Mouse (Mus musculus) heart, embryonic 13.5 days (tissue): ENCODE data around the gene Atmin. TPM values are rescaled to one million over a fixed set of nuclear protein-coding genes. Genes with fewer than 3 reads are reported as not detected.

Experiments used
- ATAC-seq: fragments of 200-750 bp; cut with Nextera tagmentation; 2 replicates; pipeline ENCODE4 v1.8.0; 2017; ENCODE audit warnings: moderate TSS enrichment; ENCODE audit not compliant: insufficient number of reproducible peaks, low FRiP score, low TSS enrichment; ENCODE audit errors: extremely low read depth
- H3K27ac ChIP-seq: fragments of 300-500 bp; sonication (generic); replicated peaks from 2 replicates; pipeline ENCODE4 v1.5.1; 2015; ENCODE audit warnings: moderate library complexity, mild to moderate bottlenecking, inconsistent platforms
- H3K27me3 ChIP-seq: fragments of 300-500 bp; sonication (generic); replicated peaks from 2 replicates; pipeline ENCODE4 v1.6.1; 2015; ENCODE audit warnings: mild to moderate bottlenecking, inconsistent platforms
- H3K36me3 ChIP-seq: fragments of 300-500 bp; sonication (generic); 2 replicates; pipeline ENCODE4 v1.6.1; 2015; ENCODE audit warnings: mild to moderate bottlenecking, inconsistent platforms
- H3K4me1 ChIP-seq: fragments of 300-500 bp; sonication (generic); 2 replicates; pipeline ENCODE4 v1.6.1; 2015; ENCODE audit warnings: inconsistent platforms
- H3K4me2 ChIP-seq: fragments of 300-500 bp; sonication (generic); 2 replicates; pipeline ENCODE4 v1.6.1; 2015; ENCODE audit warnings: inconsistent platforms, mild to moderate bottlenecking, moderate library complexity
- H3K4me3 ChIP-seq: fragments of 300-500 bp; sonication (generic); 2 replicates; pipeline ENCODE4 v1.5.1; 2015; ENCODE audit warnings: moderate library complexity, mild to moderate bottlenecking, inconsistent platforms
- H3K9ac ChIP-seq: fragments of 300-500 bp; sonication (generic); 2 replicates; pipeline ENCODE4 v1.6.1; 2015; ENCODE audit warnings: inconsistent platforms, mild to moderate bottlenecking, moderate library complexity
- H3K9me3 ChIP-seq: fragments of 300-500 bp; sonication (generic); 2 replicates; pipeline ENCODE4 v1.6.1; 2016; ENCODE audit warnings: inconsistent platforms
- WGBS: fragments of 180-500 bp; shearing (Covaris S2); methylation state at CpG from one replicate; pipeline ENCODE4 v1.1.7; 2015; ENCODE audit warnings: mixed read lengths; 5-methylcytosine and 5-hydroxymethylcytosine counted together
- polyA plus RNA-seq: library from polyadenylated mRNA; unstranded; fragments of >200 nt; fragmentation: Nextera tagmentation; extraction: Ambion mirVana; gene quantifications from 2 replicates; pipeline ENCODE4 v1.2.1, GENCODE M21; 2015

Gene Atmin
- 8.0 and 8.8 TPM in 2 replicates for polyA plus RNA-seq

- H3K4me3 ChIP-seq: peak within 1 kb of the TSS; percentile 98
- peak within 1 kb of the TSS; percentile 88 for H3K9ac ChIP-seq
- peak within 1 kb of the TSS; percentile 25 for H3K27ac ChIP-seq
- H3K27me3 ChIP-seq: no peaks in the 10 kb centered on the region
- peaks cover 21% of the 10 kb centered on the region for H3K36me3 ChIP-seq
- peak; percentile 75; the same call in 1 of the 2 replicates for ATAC-seq
- WGBS: 0% methylated on average over 35 of the region's 46 CpGs
- H3K9me3 ChIP-seq: no peaks in the 10 kb centered on the region
- peaks cover 49% of the 10 kb centered on the region for H3K4me1 ChIP-seq
- H3K4me2 ChIP-seq: peak within 1 kb of the TSS; percentile 96
Observed at GRCm38 (mm10) chr8:116943161-116943554, at the start of gene Atmin. Gene Atmin (plus strand): TSS chr8:116943393.

DNA sequence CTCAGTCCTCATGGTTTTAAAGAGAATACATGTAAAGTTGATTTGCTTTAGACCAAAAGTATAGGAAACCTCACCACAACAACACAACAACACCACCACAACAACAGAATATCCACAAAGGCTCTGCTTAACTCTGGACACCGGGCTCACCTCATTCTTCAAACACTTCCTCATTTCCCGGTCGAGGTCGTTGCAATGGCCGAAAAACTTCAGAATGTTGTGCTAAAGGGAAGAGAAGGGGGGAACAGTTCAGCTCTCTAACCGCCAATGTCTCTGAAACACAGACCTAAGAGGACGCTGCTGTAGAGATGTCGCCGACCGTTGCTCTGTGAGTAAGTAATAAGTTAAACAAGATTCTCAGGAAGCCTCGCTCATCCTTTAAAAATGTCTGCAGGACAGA is 49.3 kb upstream of the Atmin start:
- Histone ChIP-seq H3K36me3 (peaks cover 46% of the 10 kb centered on the region), H3K4me1 (no peaks in the 10 kb centered on the region), H3K27me3 (no peaks in the 10 kb centered on the region), H3K27ac (no peak overlapping the region), H3K9me3 (peaks cover 7% of the 10 kb centered on the region; the same call in 1 of the 2 replicates), H3K9ac (no peak overlapping the region), H3K4me2 (no peak overlapping the region), H3K4me3 (no peak overlapping the region)
- ATAC-seq: no peak
- WGBS: 81% methylated on average over 11 of the region's 11 CpGs

DNA sequence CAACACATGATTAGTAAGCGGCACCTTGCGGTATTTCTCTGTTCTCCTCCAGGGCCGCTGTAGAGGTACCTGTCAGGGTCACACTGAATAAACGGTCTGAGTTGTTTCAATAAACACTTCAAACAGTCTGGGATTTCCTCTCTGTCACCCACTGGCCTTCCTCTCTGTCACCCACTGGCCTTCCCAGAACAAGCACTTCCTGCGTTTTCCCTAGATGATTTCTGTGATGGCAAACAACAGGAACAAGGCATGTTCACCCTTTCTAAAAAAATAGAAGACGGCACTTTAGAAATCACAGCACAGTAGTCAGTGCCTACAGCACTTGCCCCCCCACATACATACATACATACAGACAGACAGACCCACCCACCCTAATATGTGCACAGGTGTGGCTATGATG is 47.7 kb upstream of the Atmin start:
- Histone ChIP-seq H3K4me3 (no peak overlapping the region), H3K9ac (no peak overlapping the region), H3K27me3 (no peaks in the 10 kb centered on the region), H3K9me3 (peaks cover 7% of the 10 kb centered on the region; the same call in 1 of the 2 replicates), H3K4me1 (no peaks in the 10 kb centered on the region), H3K4me2 (no peak overlapping the region), H3K27ac (no peak overlapping the region), H3K36me3 (peaks cover 35% of the 10 kb centered on the region)
- 88% methylated on average over 6 of the region's 6 CpGs for WGBS
- ATAC-seq: no peak

- Histone ChIP-seq H3K27ac (no peak overlapping the region), H3K4me2 (no peak overlapping the region)
Observed at GRCm38 (mm10) chr8:116904736-116905135, 38.5 kb upstream of the Atmin start.

DNA sequence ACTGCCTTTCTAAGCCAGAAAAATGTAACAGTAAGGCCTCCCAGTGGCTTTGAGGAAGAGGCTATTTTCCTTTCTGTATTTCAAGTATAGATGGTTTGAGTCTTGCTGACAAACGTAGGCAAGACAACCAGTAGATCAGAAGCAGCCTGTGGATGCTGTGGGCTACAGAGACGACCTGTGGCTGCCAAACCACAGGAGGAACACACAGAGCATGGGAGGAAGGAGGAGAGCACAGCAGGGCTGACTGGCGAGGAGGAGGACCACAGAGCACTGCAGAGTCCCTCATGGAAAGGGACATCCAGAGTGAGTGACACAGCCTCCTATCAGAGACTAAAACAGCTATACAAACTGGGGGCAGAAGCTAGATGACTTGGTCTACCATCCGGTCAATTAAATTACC is 37.9 kb upstream of the Atmin start:
- no peak overlapping the region for H3K9ac ChIP-seq
- H3K4me3 ChIP-seq: no peak overlapping the region
- H3K4me1 ChIP-seq: peaks cover 8% of the 10 kb centered on the region; the same call in 1 of the 2 replicates
- no peak for ATAC-seq
- H3K4me2 ChIP-seq: no peak overlapping the region
- no peak overlapping the region for H3K27ac ChIP-seq
- H3K27me3 ChIP-seq: no peaks in the 10 kb centered on the region
- H3K36me3 ChIP-seq: peaks cover 63% of the 10 kb centered on the region
- peaks cover 3% of the 10 kb centered on the region; the same call in 1 of the 2 replicates for H3K9me3 ChIP-seq
- 88% methylated on average over 4 of the region's 4 CpGs for WGBS

More at GRCm38 (mm10) chr8:116904736-116905135, 38.5 kb upstream of the Atmin start:
- peaks cover 8% of the 10 kb centered on the region; the same call in 1 of the 2 replicates for H3K4me1 ChIP-seq
- peaks cover 58% of the 10 kb centered on the region for H3K36me3 ChIP-seq
- WGBS: 85% methylated on average over 4 of the region's 4 CpGs
- no peaks in the 10 kb centered on the region for H3K27me3 ChIP-seq
- peaks cover 3% of the 10 kb centered on the region; the same call in 1 of the 2 replicates for H3K9me3 ChIP-seq
- no peak overlapping the region for H3K9ac ChIP-seq
- H3K4me3 ChIP-seq: no peak overlapping the region
- ATAC-seq: no peak

DNA sequence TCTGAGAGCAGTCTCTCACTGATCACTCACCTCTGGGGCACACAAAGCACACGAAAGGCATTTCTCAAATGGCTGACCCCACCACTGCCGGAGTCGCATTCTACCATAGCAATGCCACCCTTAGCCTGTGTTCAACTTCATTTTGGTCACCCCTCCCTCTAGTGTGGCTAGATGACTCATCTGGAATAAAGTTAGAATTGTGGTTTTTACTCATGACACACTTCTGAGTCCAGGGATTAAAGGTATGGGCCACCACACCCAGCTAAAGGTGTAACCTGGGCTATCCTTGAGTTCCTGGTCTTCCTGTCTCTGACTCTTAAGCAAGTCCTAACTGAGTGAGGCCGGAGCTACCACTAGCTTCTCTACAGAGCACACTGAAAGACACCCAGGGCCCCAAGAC is 37.4 kb upstream of the Atmin start:
- H3K4me1 ChIP-seq: peaks cover 8% of the 10 kb centered on the region; the same call in 1 of the 2 replicates
- ATAC-seq: no peak
- H3K27ac ChIP-seq: no peak overlapping the region
- H3K9me3 ChIP-seq: peaks cover 3% of the 10 kb centered on the region; the same call in 1 of the 2 replicates
- peaks cover 69% of the 10 kb centered on the region for H3K36me3 ChIP-seq
- WGBS: 91% methylated on average over 4 of the region's 4 CpGs
- no peak overlapping the region for H3K9ac ChIP-seq
- H3K4me2 ChIP-seq: no peak overlapping the region
- no peak overlapping the region for H3K4me3 ChIP-seq
- H3K27me3 ChIP-seq: no peaks in the 10 kb centered on the region

DNA sequence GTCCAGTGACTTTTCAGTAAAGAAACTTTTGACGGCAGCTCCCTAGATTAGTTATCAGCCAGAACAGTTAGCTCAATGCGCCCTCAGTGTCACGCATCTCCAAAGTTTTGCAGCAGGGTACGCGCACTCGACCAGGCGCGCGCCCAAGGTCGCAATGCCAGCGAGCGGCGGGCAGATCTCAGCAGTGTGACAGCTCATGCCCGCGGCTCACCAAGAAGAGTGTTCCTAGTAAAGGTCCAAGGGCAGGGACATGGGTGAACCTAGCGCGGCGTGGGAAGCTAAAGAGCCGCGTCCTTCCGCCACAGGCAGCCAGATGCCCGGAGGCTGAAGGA is 22.2 kb upstream of the Atmin start:
- ATAC-seq: peak; percentile 33
- no peaks in the 10 kb centered on the region for H3K9me3 ChIP-seq
- peak overlapping the region; percentile 93 for H3K4me3 ChIP-seq
- no peaks in the 10 kb centered on the region for H3K27me3 ChIP-seq
- H3K36me3 ChIP-seq: peaks cover 42% of the 10 kb centered on the region
- H3K27ac ChIP-seq: peak overlapping the region; percentile 92
- under 1% methylated on average over 22 of the region's 22 CpGs for WGBS
- peak overlapping the region; percentile 81 for H3K4me2 ChIP-seq
- H3K4me1 ChIP-seq: peaks cover 19% of the 10 kb centered on the region
- peak overlapping the region; percentile 86 for H3K9ac ChIP-seq

- under 1% methylated on average over 57 of the region's 57 CpGs for WGBS
- peak within 1 kb of the TSS; percentile 92 for H3K27ac ChIP-seq
- no peaks in the 10 kb centered on the region for H3K27me3 ChIP-seq
Observed at GRCm38 (mm10) chr8:116921337-116922059, 21.7 kb upstream of the Atmin start, which contains the start of the genes Cmc2 and Cenpn. Gene Cmc2 (minus strand): TSS chr8:116921455. Gene Cenpn (plus strand): TSS chr8:116921730.

DNA sequence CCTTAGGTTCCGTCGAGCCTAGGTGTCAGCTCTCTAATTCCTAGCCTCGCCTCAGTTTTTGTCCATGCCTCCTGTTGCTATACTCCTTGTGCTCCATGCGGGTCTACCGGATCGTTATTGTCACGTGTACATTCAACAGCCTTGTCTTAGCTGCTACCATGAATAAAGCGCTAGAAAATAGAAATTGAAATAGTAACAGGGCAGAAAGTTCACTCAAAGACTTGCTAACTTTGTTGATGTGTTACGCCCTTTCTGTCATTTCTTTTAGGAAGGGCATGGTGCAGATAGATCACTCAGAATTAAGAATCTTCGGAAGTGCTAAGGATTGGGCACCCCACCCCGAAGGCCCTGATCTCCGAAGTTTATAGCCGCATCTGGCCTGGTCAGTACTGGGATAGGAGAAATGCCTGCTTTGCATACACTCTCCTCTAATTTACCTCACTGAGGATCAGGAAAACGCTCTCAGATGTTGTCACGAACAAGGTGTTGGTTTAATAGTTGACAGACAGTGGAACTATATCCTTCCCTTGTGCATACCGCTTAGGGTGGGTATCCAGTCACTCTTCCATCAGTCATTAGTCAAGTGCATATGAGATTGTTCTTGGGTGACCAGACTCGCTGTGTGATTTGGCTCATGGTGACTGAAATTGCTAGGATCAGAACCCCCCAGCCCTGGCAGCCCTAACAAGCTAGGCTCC is 21.0 kb upstream of the Atmin start:
- H3K27me3 ChIP-seq: no peaks in the 10 kb centered on the region
- peaks cover 42% of the 10 kb centered on the region for H3K36me3 ChIP-seq
- H3K27ac ChIP-seq: peak overlapping the region; percentile 92
- no peaks in the 10 kb centered on the region for H3K9me3 ChIP-seq
- ATAC-seq: no peak
- peak overlapping the region; percentile 93 for H3K4me3 ChIP-seq
- peak overlapping the region; percentile 86 for H3K9ac ChIP-seq
- H3K4me2 ChIP-seq: peak overlapping the region; percentile 81
- H3K4me1 ChIP-seq: peaks cover 19% of the 10 kb centered on the region
- 29% methylated on average over 17 of the region's 17 CpGs for WGBS

More at GRCm38 (mm10) chr8:116921337-116922059, 21.7 kb upstream of the Atmin start, which contains the start of the genes Cmc2 and Cenpn:
- Histone ChIP-seq H3K36me3 (peaks cover 42% of the 10 kb centered on the region), H3K9ac (peak within 1 kb of the TSS; percentile 86), H3K4me3 (peak within 1 kb of the TSS; percentile 93), H3K9me3 (no peaks in the 10 kb centered on the region), H3K4me2 (peak within 1 kb of the TSS; percentile 81), H3K4me1 (peaks cover 19% of the 10 kb centered on the region)
- ATAC-seq: peak; percentile 91

DNA sequence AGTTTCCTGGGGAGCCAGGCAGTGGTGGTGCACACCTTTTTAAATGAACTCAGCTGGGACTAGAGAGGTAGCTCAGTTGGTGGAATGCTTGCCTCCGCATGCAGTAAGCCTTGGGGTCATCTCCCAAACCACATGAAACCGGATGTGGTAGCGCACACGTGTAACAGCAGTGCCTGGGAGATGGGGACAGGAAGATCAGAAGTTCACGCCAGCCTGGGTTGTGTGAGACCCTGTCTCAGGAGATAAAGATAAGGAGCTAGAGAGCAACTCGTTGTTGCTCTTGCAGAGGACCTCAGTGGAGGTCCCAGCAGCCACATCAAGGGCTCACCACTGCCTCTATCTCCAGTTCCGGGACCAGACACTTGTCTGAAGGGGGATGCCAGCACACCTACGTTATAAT is 19.7 kb upstream of the Atmin start:
- H3K9me3 ChIP-seq: no peaks in the 10 kb centered on the region

DNA sequence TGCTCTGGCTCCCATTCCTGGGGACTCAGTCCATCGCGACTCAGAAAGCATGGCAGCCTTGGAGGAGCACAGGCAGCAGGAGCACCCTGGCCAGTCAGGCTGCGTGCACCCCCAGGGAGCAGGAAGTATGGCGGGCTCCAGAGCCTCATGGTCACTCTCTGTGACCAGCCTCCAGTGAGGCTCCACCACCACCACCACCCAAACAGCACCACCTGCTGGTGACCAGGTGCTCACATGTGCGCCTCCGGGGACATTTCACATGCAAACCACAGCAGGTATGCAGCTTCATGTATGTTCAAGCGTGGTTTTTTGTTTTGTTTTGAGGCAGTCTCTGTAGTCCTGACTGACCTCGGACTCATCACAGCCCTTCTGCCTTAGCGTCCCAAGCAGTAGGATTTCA is 15.3 kb upstream of the Atmin start:
- WGBS: 80% methylated on average over 9 of the region's 9 CpGs
- Histone ChIP-seq H3K27me3 (no peaks in the 10 kb centered on the region), H3K9ac (no peak overlapping the region), H3K9me3 (no peaks in the 10 kb centered on the region), H3K36me3 (peaks cover 85% of the 10 kb centered on the region), H3K4me2 (no peak overlapping the region), H3K27ac (no peak overlapping the region), H3K4me3 (no peak overlapping the region), H3K4me1 (no peaks in the 10 kb centered on the region)
- no peak for ATAC-seq

More for the DNA sequence above, 19.7 kb upstream of the Atmin start:
- Histone ChIP-seq H3K27me3 (no peaks in the 10 kb centered on the region), H3K27ac (no peak overlapping the region), H3K9ac (no peak overlapping the region), H3K4me3 (no peak overlapping the region), H3K4me2 (no peak overlapping the region), H3K36me3 (peaks cover 50% of the 10 kb centered on the region), H3K4me1 (peaks cover 19% of the 10 kb centered on the region)
- no peak for ATAC-seq
- 69% methylated on average over 8 of the region's 8 CpGs for WGBS
